Comparison of ENCODE assay signal across 15 mouse cellular contexts in genomic region chrX:166198266-166198665, GRCm38 (mm10). TPM values are rescaled to one million over a fixed set of nuclear protein-coding genes. Genes with fewer than 3 reads are reported as not detected.
A peak's percentile ranks its signal among the peaks of the same experiment; 100 is the strongest.
DNase-seq lines count a peak whose midpoint lies in the region; ATAC-seq and TF ChIP-seq lines count a peak whose summit lies in the region.
"Had no signal": no experiment of that assay in that cellular context is flagged by ENCODE, and none has a peak within 500 bp of the region (broad histone marks: within the 10 kb centered on the region; RNA-seq: fewer than 3 reads in every experiment).

No protein-coding gene starts in this region.

- no peak overlapping the region for H3K4me2 ChIP-seq in intestine, embryonic 16.5 days (ENCODE audit: low read depth, low read length)
- H3K4me2 ChIP-seq in intestine, postnatal 0 days (replicated peaks; ENCODE audit: low read depth): no peak overlapping the region
- H3K4me2 ChIP-seq in lung, embryonic 15.5 days: no peak overlapping the region
- no peak overlapping the region for H3K4me2 ChIP-seq in midbrain, embryonic 13.5 days (replicated peaks)
- H3K4me2 ChIP-seq: forebrain, embryonic 13.5 days; limb, embryonic 12.5 days; liver, embryonic 12.5 days had no signal

- no peak overlapping the region for H3K9ac ChIP-seq in intestine, embryonic 16.5 days (ENCODE audit: low read depth, low read length)
- no peak overlapping the region for H3K9ac ChIP-seq in intestine, postnatal 0 days (ENCODE audit: low read depth, low read length)
- H3K9ac ChIP-seq in lung, embryonic 15.5 days: no peak overlapping the region
- H3K9ac ChIP-seq in midbrain, embryonic 13.5 days (replicated peaks): no peak overlapping the region
- H3K9ac ChIP-seq: forebrain, embryonic 13.5 days; limb, embryonic 12.5 days; liver, embryonic 12.5 days had no signal

- no peaks in the 10 kb centered on the region for H3K27me3 ChIP-seq in intestine, embryonic 16.5 days (replicated peaks; ENCODE audit: control insufficient read depth, insufficient read depth, low read length)
- H3K27me3 ChIP-seq in intestine, postnatal 0 days (replicated peaks; ENCODE audit: control insufficient read depth, insufficient read depth, low read length): no peaks in the 10 kb centered on the region
- H3K27me3 ChIP-seq in lung, embryonic 15.5 days: no peaks in the 10 kb centered on the region
- H3K27me3 ChIP-seq in midbrain, embryonic 13.5 days: peaks cover 10% of the 10 kb centered on the region; the same call in 1 of the 2 replicates
- H3K27me3 ChIP-seq: forebrain, embryonic 13.5 days; liver, embryonic 12.5 days had no signal

- DNase-seq in lung, adult 2 months: no peak
- DNase-seq in lung, postnatal 36 days: peak; percentile 47
- DNase-seq: cerebellum, adult 8-10 months; gastrocnemius, postnatal 14 days; right cerebral cortex, postnatal 25 days had no signal

- WGBS in intestine, embryonic 16.5 days: 78% methylated on average over 2 of the region's 2 CpGs
- WGBS in intestine, postnatal 0 days: 71% methylated on average over 2 of the region's 2 CpGs
- 54% methylated on average over 2 of the region's 2 CpGs for WGBS in lung, embryonic 15.5 days
- 81% methylated on average over 2 of the region's 2 CpGs for WGBS in lung, adult 2 months
- WGBS in midbrain, embryonic 13.5 days: 91% methylated on average over 2 of the region's 2 CpGs

- H3K4me3 ChIP-seq in intestine, embryonic 16.5 days (ENCODE audit: low read length): no peak overlapping the region
- H3K4me3 ChIP-seq in intestine, postnatal 0 days (ENCODE audit: low read depth, low read length): no peak overlapping the region
- H3K4me3 ChIP-seq in lung, embryonic 15.5 days: no peak overlapping the region
- no peak overlapping the region for H3K4me3 ChIP-seq in lung, adult 2 months (replicated peaks; ENCODE audit: extremely low read depth, low read depth, low read length)
- no peak overlapping the region for H3K4me3 ChIP-seq in midbrain, embryonic 13.5 days (replicated peaks)
- H3K4me3 ChIP-seq: forebrain, embryonic 13.5 days; limb, embryonic 12.5 days; liver, embryonic 12.5 days; midbrain, embryonic 10.5 days had no signal

- no peak overlapping the region for H3K27ac ChIP-seq in intestine, embryonic 16.5 days (ENCODE audit: low read length)
- H3K27ac ChIP-seq in intestine, postnatal 0 days (ENCODE audit: low read depth, low read length): no peak overlapping the region
- H3K27ac ChIP-seq in lung, embryonic 15.5 days: no peak overlapping the region
- no peak overlapping the region for H3K27ac ChIP-seq in midbrain, embryonic 13.5 days
- H3K27ac ChIP-seq: forebrain, embryonic 13.5 days; limb, embryonic 12.5 days; liver, embryonic 12.5 days; macrophage; midbrain, embryonic 10.5 days had no signal

- H3K36me3 ChIP-seq in intestine, embryonic 16.5 days (ENCODE audit: control insufficient read depth, insufficient read depth, low read length): no peaks in the 10 kb centered on the region
- H3K36me3 ChIP-seq in intestine, postnatal 0 days (ENCODE audit: control insufficient read depth, insufficient read depth): no peaks in the 10 kb centered on the region
- H3K36me3 ChIP-seq in lung, embryonic 15.5 days: no peaks in the 10 kb centered on the region
- no peaks in the 10 kb centered on the region for H3K36me3 ChIP-seq in midbrain, embryonic 13.5 days
- H3K36me3 ChIP-seq: limb, embryonic 12.5 days; midbrain, embryonic 10.5 days had no signal

- 0 out of 2 replicates have a peak, but pooled peaks cover 4% of the 10 kb centered on the region for H3K9me3 ChIP-seq in intestine, embryonic 16.5 days (ENCODE audit: control insufficient read depth, low read length)
- H3K9me3 ChIP-seq in intestine, postnatal 0 days (ENCODE audit: control insufficient read depth): no peaks in the 10 kb centered on the region
- H3K9me3 ChIP-seq in lung, embryonic 15.5 days: no peaks in the 10 kb centered on the region
- no peaks in the 10 kb centered on the region for H3K9me3 ChIP-seq in midbrain, embryonic 13.5 days
- H3K9me3 ChIP-seq: forebrain, embryonic 13.5 days; limb, embryonic 12.5 days; liver, embryonic 12.5 days had no signal

- H3K4me1 ChIP-seq in intestine, embryonic 16.5 days (ENCODE audit: control insufficient read depth, insufficient read depth, low read length): no peaks in the 10 kb centered on the region
- H3K4me1 ChIP-seq in intestine, postnatal 0 days (replicated peaks; ENCODE audit: control insufficient read depth, insufficient read depth, low read length): no peaks in the 10 kb centered on the region
- H3K4me1 ChIP-seq in lung, embryonic 15.5 days: no peaks in the 10 kb centered on the region
- H3K4me1 ChIP-seq in lung, adult 2 months (ENCODE audit: control insufficient read depth, insufficient read depth, low read length): no peaks in the 10 kb centered on the region
- H3K4me1 ChIP-seq in midbrain, embryonic 13.5 days (replicated peaks): no peaks in the 10 kb centered on the region
- H3K4me1 ChIP-seq: forebrain, embryonic 13.5 days; limb, embryonic 12.5 days; liver, embryonic 12.5 days; midbrain, embryonic 10.5 days had no signal

- ATAC-seq in intestine, embryonic 16.5 days: 0 out of 2 replicates have a peak, but pooled peaks have one; percentile 52
- no peak for ATAC-seq in intestine, postnatal 0 days
- ATAC-seq in lung, embryonic 15.5 days (ENCODE audit: borderline replicate concordance, extremely low read depth, low FRiP score, low TSS enrichment): peak; percentile 83
- ATAC-seq in midbrain, embryonic 13.5 days: no peak
- ATAC-seq in frontal cortex, adult (ENCODE audit: low TSS enrichment): no peak
- ATAC-seq: forebrain, embryonic 13.5 days; liver, embryonic 12.5 days had no signal

- TF ChIP-seq CTCF in intestine, postnatal 0 days (IDR thresholded peaks at IDR 0.05; ENCODE audit: low read depth): no peak
- TF ChIP-seq CTCF in lung, adult 2 months (IDR thresholded peaks at IDR 0.05; ENCODE audit: insufficient read depth, low read length): no peak

- TF ChIP-seq POLR2A in lung, adult 2 months (IDR thresholded peaks at IDR 0.05; ENCODE audit: borderline replicate concordance, extremely low read depth, low read depth, low read length): no peak

RNA-seq across cellular contexts. Expression of gene Gemin8, which starts 28.0 kb away (rescaled TPM):
- polyA plus RNA-seq in intestine, embryonic 16.5 days (2015; fragmentation: Nextera tagmentation; extraction: Ambion mirVana): 5.0 and 7.0 TPM in 2 replicates
- polyA plus RNA-seq in intestine, postnatal 0 days (2015; fragmentation: Nextera tagmentation; extraction: Ambion mirVana): 2.3 and 2.4 TPM in 2 replicates
- 18.2 and 19.5 TPM in 2 replicates for polyA plus RNA-seq in lung, embryonic 15.5 days (2015; fragmentation: Nextera tagmentation; extraction: Ambion mirVana)
- polyA plus RNA-seq in lung, adult 2 months (2012; rRNA removed): 4.3 and 5.5 TPM in 2 replicates
- 7.6 and 10.9 TPM in 2 replicates for polyA plus RNA-seq in midbrain, embryonic 13.5 days (2015; fragmentation: Nextera tagmentation; extraction: Ambion mirVana)

RNA-seq across cellular contexts. Expression of gene Gpm6b, which starts 40.4 kb away (rescaled TPM):
- 19.0 and 19.6 TPM in 2 replicates for polyA plus RNA-seq in intestine, embryonic 16.5 days (2015; fragmentation: Nextera tagmentation; extraction: Ambion mirVana)
- polyA plus RNA-seq in intestine, postnatal 0 days (2015; fragmentation: Nextera tagmentation; extraction: Ambion mirVana): 6.7 and 7.6 TPM in 2 replicates
- 44.7 and 46.9 TPM in 2 replicates for polyA plus RNA-seq in lung, embryonic 15.5 days (2015; fragmentation: Nextera tagmentation; extraction: Ambion mirVana)
- 16.4 and 20.2 TPM in 2 replicates for polyA plus RNA-seq in lung, adult 2 months (2012; rRNA removed)
- polyA plus RNA-seq in midbrain, embryonic 13.5 days (2015; fragmentation: Nextera tagmentation; extraction: Ambion mirVana): 271 and 286 TPM in 2 replicates

Comparison
In these comparisons a context has a peak if more than half of its experiments do, and no peak if none do; other contexts are left out.
1. ATAC-seq: peak in intestine, embryonic 16.5 days (single experiment) and lung, embryonic 15.5 days (single experiment); none in intestine, postnatal 0 days (single experiment), midbrain, embryonic 13.5 days (single experiment) and frontal cortex, adult (single experiment).